Mouse (Mus musculus) bone marrow macrophage, adult 2 months (primary cell): ENCODE data around the gene Trub2.

ENCODE experiments used
- CTCF ChIP-seq: IDR thresholded peaks from 2 replicates; pipeline ENCODE4 v1.5.1; 2012; ENCODE audit warnings: low read depth, mild to moderate bottlenecking, low read length, moderate library complexity
- POLR2A ChIP-seq: IDR thresholded peaks from 2 replicates; pipeline ENCODE4 v1.6.1; 2012; ENCODE audit warnings: mild to moderate bottlenecking, low read depth, low read length, borderline replicate concordance

DNA sequence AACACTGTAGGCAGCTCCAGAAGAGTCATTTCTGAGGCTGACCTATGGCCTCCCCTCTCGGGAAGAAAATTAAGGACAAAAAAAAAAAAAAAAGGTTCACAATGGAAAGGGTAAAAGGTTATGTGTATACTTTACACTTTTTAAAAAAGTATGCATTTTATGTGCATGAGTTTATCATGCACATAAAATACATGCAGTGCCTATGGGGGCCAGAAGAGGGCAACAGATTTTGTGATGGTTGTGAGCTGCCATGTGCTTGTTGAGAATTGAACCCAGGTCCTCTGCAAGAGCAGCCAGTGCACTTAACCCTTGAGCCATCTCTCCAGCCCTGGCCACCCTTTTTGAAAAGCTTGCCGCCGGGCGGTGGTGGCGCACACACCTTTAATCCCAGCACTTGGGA, 40.5 kb downstream of the Trub2 start:
- TF ChIP-seq POLR2A (no peak), CTCF (no peak)
